Mouse (Mus musculus) liver, embryonic 16.5 days (tissue): ENCODE measurements at regions not wholly inside any gene's neighbourhood (a gene's known extent, or its start where the extent isn't known, plus 50 kb on each side); places are given as distances from the start of the nearest gene placed in this dataset.

ENCODE experiments used
- ATAC-seq: fragments of 200-750 bp; cut with Nextera tagmentation; 2 replicates; pipeline ENCODE4 v1.8.0; 2017; ENCODE audit warnings: low read depth, mild to moderate bottlenecking, moderate number of reproducible peaks, moderate library complexity
- H3K27ac ChIP-seq: fragments of 300-500 bp; sonication (generic); 2 replicates; pipeline ENCODE4 v1.5.1; 2014; ENCODE audit warnings: mild to moderate bottlenecking, low read length
- H3K27me3 ChIP-seq: fragments of 300-500 bp; sonication (generic); 2 replicates; pipeline ENCODE4 v1.6.1; 2014; ENCODE audit warnings: low read depth, low read length, mixed read lengths; ENCODE audit not compliant: control insufficient read depth, insufficient read depth
- H3K36me3 ChIP-seq: fragments of 300-500 bp; sonication (generic); 2 replicates; pipeline ENCODE4 v1.6.1; 2014; ENCODE audit warnings: mild to moderate bottlenecking; ENCODE audit not compliant: control insufficient read depth, insufficient read depth
- H3K4me1 ChIP-seq: fragments of 300-500 bp; sonication (generic); 2 replicates; pipeline ENCODE4 v1.6.1; 2014; ENCODE audit warnings: low read depth, low read length, mixed read lengths; ENCODE audit not compliant: control insufficient read depth
- H3K4me2 ChIP-seq: fragments of 300-500 bp; sonication (generic); 2 replicates; pipeline ENCODE4 v1.6.1; 2014; ENCODE audit warnings: low read depth, low read length, mixed read lengths
- H3K4me3 ChIP-seq: fragments of 300-500 bp; sonication (generic); 2 replicates; pipeline ENCODE4 v1.5.1; 2014; ENCODE audit warnings: low read depth, mild to moderate bottlenecking, low read length
- H3K9ac ChIP-seq: fragments of 300-500 bp; sonication (generic); 2 replicates; pipeline ENCODE4 v1.6.1; 2014; ENCODE audit warnings: low read depth, low read length
- H3K9me3 ChIP-seq: fragments of 300-500 bp; sonication (generic); replicated peaks from 2 replicates; pipeline ENCODE4 v1.6.1; 2016; ENCODE audit warnings: low read length; ENCODE audit not compliant: control insufficient read depth
- WGBS: fragments of 180-500 bp; shearing (Covaris S2); extraction: QIAGEN DNeasy Blood & Tissue Kit; methylation state at CpG from one replicate; pipeline ENCODE4 v1.1.7; 2014; ENCODE audit not compliant: insufficient replicate concordance; 5-methylcytosine and 5-hydroxymethylcytosine counted together

- Histone ChIP-seq H3K4me1 (no peaks in the 10 kb centered on the region), H3K27me3 (no peaks in the 10 kb centered on the region), H3K27ac (no peak overlapping the region), H3K4me3 (no peak overlapping the region), H3K9me3 (no peaks in the 10 kb centered on the region), H3K9ac (no peak overlapping the region), H3K4me2 (no peak overlapping the region), H3K36me3 (no peaks in the 10 kb centered on the region)
- 56% methylated on average over 4 of the region's 4 CpGs for WGBS
- no peak for ATAC-seq
Observed at GRCm38 (mm10) chr2:9360020-9360419, 521.0 kb upstream of the 4930412O13Rik start.

- no peak for ATAC-seq
- Histone ChIP-seq H3K4me2 (no peak overlapping the region), H3K9ac (no peak overlapping the region), H3K27ac (no peak overlapping the region), H3K4me3 (no peak overlapping the region), H3K27me3 (no peaks in the 10 kb centered on the region), H3K4me1 (no peaks in the 10 kb centered on the region), H3K36me3 (no peaks in the 10 kb centered on the region), H3K9me3 (no peaks in the 10 kb centered on the region)
- WGBS, result 69% methylated on average over 8 of the region's 8 CpGs
Observed at GRCm38 (mm10) chr2:9367801-9368584, 513.1 kb upstream of the 4930412O13Rik start.

- H3K27ac ChIP-seq, result no peak overlapping the region
- no peak overlapping the region for H3K4me2 ChIP-seq
- no peaks in the 10 kb centered on the region for H3K9me3 ChIP-seq
- no peaks in the 10 kb centered on the region for H3K27me3 ChIP-seq
- H3K36me3 ChIP-seq, result no peaks in the 10 kb centered on the region
- WGBS, result 53% methylated on average over 4 of the region's 4 CpGs
- no peaks in the 10 kb centered on the region for H3K4me1 ChIP-seq
- H3K4me3 ChIP-seq, result no peak overlapping the region
- ATAC-seq, result no peak
- no peak overlapping the region for H3K9ac ChIP-seq
Observed at GRCm38 (mm10) chr2:9369572-9369971, 511.5 kb upstream of the 4930412O13Rik start.

- no peaks in the 10 kb centered on the region for H3K36me3 ChIP-seq
- no peak overlapping the region for H3K4me2 ChIP-seq
- H3K27ac ChIP-seq, result no peak overlapping the region
- no peaks in the 10 kb centered on the region for H3K27me3 ChIP-seq
- H3K4me3 ChIP-seq, result no peak overlapping the region
- no peak for ATAC-seq
- H3K9me3 ChIP-seq, result no peaks in the 10 kb centered on the region
- no peaks in the 10 kb centered on the region for H3K4me1 ChIP-seq
- WGBS, result 66% methylated on average over 2 of the region's 2 CpGs
- no peak overlapping the region for H3K9ac ChIP-seq
Observed at GRCm38 (mm10) chr2:9386566-9386965, 494.5 kb upstream of the 4930412O13Rik start.

- no peak overlapping the region for H3K4me3 ChIP-seq
- H3K27ac ChIP-seq, result no peak overlapping the region
- H3K36me3 ChIP-seq, result no peaks in the 10 kb centered on the region
- ATAC-seq, result no peak
- no peaks in the 10 kb centered on the region for H3K27me3 ChIP-seq
- no peaks in the 10 kb centered on the region for H3K4me1 ChIP-seq
- no peak overlapping the region for H3K4me2 ChIP-seq
- no peak overlapping the region for H3K9ac ChIP-seq
- no peaks in the 10 kb centered on the region for H3K9me3 ChIP-seq
- 36% methylated on average over 3 of the region's 3 CpGs for WGBS
Observed at GRCm38 (mm10) chr2:9388058-9388457, 493.0 kb upstream of the 4930412O13Rik start.

- Histone ChIP-seq H3K27me3 (no peaks in the 10 kb centered on the region), H3K9me3 (no peaks in the 10 kb centered on the region), H3K4me2 (no peak overlapping the region), H3K4me1 (no peaks in the 10 kb centered on the region), H3K9ac (no peak overlapping the region), H3K4me3 (no peak overlapping the region), H3K36me3 (no peaks in the 10 kb centered on the region), H3K27ac (no peak overlapping the region)
- 54% methylated on average over 9 of the region's 9 CpGs for WGBS
- ATAC-seq, result no peak
Observed at GRCm38 (mm10) chr2:9395379-9395999, 485.6 kb upstream of the 4930412O13Rik start.

GRCm38 (mm10) chr2:9401461-9401860 is 479.6 kb upstream of the 4930412O13Rik start:
- no peak overlapping the region for H3K4me3 ChIP-seq
- 69% methylated on average over 7 of the region's 7 CpGs for WGBS
- no peak for ATAC-seq

GRCm38 (mm10) chr2:9402281-9402680 is 478.8 kb upstream of the 4930412O13Rik start:
- WGBS, result 49% methylated on average over 2 of the region's 2 CpGs
- no peaks in the 10 kb centered on the region for H3K27me3 ChIP-seq

More at GRCm38 (mm10) chr2:9401461-9401860, 479.6 kb upstream of the 4930412O13Rik start:
- Histone ChIP-seq H3K9me3 (no peaks in the 10 kb centered on the region), H3K9ac (no peak overlapping the region), H3K27me3 (no peaks in the 10 kb centered on the region), H3K27ac (no peak overlapping the region), H3K4me2 (no peak overlapping the region), H3K36me3 (no peaks in the 10 kb centered on the region), H3K4me1 (no peaks in the 10 kb centered on the region)

GRCm38 (mm10) chr2:9409075-9409474 is 472.0 kb upstream of the 4930412O13Rik start:
- no peak for ATAC-seq
- H3K27me3 ChIP-seq, result no peaks in the 10 kb centered on the region
- 66% methylated on average over 7 of the region's 7 CpGs for WGBS
- no peak overlapping the region for H3K4me2 ChIP-seq
- H3K27ac ChIP-seq, result no peak overlapping the region
- H3K36me3 ChIP-seq, result no peaks in the 10 kb centered on the region
- no peaks in the 10 kb centered on the region for H3K4me1 ChIP-seq
- H3K9me3 ChIP-seq, result no peaks in the 10 kb centered on the region
- no peak overlapping the region for H3K9ac ChIP-seq
- no peak overlapping the region for H3K4me3 ChIP-seq

More at GRCm38 (mm10) chr2:9402281-9402680, 478.8 kb upstream of the 4930412O13Rik start:
- H3K9ac ChIP-seq, result no peak overlapping the region
- no peaks in the 10 kb centered on the region for H3K4me1 ChIP-seq
- H3K9me3 ChIP-seq, result no peaks in the 10 kb centered on the region
- no peaks in the 10 kb centered on the region for H3K36me3 ChIP-seq
- ATAC-seq, result no peak
- H3K4me2 ChIP-seq, result no peak overlapping the region
- H3K27ac ChIP-seq, result no peak overlapping the region
- no peak overlapping the region for H3K4me3 ChIP-seq
